Mouse (Mus musculus) kidney, adult 18-20 months (tissue): ENCODE results near the gene Kif1c.

Experiments
- DNase-seq: peaks from one replicate; pipeline ENCODE4 v3.0.0; 2021

Gene Kif1c

DNA sequence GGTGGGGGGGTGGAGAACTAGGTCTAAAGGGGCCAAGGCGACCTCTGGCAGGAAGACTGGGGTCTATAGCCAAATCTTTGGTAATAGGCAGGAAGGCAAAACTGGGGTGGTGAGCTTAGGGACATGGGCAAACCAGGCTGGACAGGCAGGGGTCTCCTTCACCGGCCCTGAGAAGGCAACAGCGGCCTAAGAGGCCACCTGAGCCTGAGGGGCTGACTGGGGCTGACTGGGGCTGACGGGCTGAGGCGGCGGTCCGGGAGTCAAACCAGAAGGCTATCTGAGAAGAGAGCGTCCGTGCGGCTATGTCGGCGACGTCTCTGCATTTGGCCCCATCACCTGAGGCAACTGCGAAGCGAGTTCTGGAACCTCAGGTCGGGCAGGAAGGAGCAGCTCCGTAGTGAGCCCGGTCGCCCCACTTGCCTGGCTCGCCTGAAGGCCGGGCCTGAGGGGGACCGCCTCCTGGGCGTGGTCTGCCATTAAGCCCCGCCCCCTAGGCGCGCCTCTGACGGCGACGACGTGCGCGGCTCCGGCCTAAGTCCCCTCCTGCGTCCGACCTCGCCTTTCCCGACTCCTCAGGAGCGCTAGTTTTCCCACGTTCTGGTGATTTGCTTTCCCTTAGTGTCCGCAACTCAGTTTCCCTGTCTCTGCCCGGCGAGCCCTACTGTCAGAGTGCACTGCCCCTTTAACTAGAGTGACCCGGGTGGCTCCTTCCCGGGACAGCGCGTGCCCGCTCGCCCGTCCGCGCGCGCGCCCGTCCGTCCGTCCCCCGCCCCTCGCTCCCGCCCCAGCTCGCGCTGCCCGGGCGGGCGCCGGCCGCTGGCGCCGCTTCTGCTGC, at the start of gene Kif1c, which contains the start of gene Inca1:
TSS of gene Kif1c (plus strand) at position 827 of the 835 bp plus-strand sequence.
TSS of gene Inca1 (minus strand) at position 434 of the 835 bp plus-strand sequence.
- peak; percentile 98 for DNase-seq

GRCm38 (mm10) chr11:70651391-70651790, 49.0 kb upstream of the Kif1c start:
- DNase-seq = no peak

- no peak for DNase-seq
Measured at GRCm38 (mm10) chr11:70652029-70652883, 48.1 kb upstream of the Kif1c start.

DNA sequence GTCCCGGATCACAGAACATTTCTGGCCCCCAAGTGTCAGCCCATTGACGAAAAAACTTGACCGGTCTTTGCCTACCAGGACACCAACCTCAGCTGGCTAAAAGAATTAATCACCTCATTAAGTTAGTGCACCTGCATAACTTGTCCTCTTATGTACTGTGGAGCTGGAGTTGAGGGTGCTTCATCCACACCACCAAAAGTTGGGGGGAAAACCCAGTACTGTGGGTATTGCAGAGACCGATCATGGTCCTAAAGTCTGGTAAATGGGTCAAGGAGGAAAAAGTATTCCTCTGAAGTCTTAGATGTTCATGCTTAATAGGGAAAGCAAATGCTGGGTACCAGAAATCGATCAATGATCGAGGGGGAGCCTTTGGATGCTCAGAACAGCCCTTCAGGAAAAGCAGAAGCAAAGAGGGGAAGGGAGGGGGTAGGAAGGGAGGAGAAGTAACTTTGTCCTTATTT, 47.4 kb upstream of the Kif1c start:
- DNase-seq = no peak

GRCm38 (mm10) chr11:70653345-70654197, 46.8 kb upstream of the Kif1c start:
- peak; percentile 71 for DNase-seq

DNA sequence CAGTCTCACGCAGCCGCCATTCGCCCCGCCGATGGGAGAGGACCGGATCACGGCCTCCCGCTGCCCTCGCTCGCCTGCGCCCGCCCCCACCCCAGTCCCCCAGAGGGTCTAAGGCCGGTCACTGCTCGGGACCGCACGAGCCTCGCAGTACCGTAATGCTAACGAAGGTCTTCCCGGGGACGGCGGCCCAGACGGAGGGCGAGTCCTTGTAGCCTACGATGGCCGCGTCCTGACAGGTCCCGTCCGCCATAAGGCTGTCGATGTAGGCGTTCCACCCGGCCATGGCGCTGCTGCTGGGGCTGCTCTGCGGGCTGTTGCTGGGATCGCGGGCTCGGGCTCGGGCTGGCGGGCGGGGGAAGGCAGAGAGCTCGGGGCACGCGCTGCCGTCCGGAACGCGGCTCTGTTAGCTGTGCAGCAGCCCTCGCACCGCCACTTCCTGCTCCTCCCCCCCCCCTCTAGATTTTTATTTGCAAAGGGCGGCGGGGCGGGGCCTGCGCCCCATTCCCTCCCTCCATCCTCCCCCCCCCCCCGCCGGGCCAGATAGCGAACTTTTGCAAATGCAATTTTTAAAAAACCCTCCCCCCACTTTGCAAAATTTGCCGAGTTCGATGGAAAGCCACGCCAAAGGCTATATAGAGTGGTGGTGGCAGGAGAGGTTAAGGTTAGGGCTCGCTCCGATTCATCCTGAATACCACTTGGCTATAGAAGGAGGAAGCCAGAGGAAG, 46.0 kb upstream of the Kif1c start, which contains the start of gene Pfn1:
TSS of gene Pfn1 (minus strand) at position 447 of the 725 bp plus-strand sequence.
- DNase-seq = peak; percentile 76

- peak; percentile 85 for DNase-seq
Measured at GRCm38 (mm10) chr11:70654923-70655570, 45.3 kb upstream of the Kif1c start.

- peak; percentile 67 for DNase-seq
Measured at GRCm38 (mm10) chr11:70655571-70656455, 44.5 kb upstream of the Kif1c start.

DNA sequence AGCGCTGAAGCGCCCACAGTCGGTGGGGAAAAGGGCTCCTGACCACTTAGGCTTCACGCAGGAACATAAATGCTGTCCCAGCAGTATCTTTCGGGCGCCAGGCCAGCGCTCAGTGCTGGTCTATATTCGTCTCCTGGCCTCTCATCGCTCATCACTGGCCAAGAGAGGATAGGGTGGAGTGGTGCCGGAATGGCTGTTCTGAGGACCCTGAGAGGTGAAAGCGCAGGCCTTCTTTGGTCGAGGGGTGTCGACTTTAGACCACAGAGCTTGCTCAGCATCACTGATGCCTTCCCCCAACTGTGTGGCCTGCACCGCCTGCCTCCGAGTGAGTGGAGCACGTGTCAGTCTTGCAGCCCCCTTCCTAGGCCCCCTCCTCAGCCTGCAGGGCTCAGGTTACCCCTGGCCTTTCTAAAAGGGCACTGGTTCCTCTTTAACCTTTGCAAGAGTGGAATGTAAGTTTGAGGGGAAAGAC, 43.9 kb upstream of the Kif1c start:
- DNase-seq = peak; percentile 41

GRCm38 (mm10) chr11:70656964-70657363, 43.4 kb upstream of the Kif1c start, which contains the start of gene Eno3:
Eno3 (plus strand) TSS chr11:70657202.
- no peak for DNase-seq

DNA sequence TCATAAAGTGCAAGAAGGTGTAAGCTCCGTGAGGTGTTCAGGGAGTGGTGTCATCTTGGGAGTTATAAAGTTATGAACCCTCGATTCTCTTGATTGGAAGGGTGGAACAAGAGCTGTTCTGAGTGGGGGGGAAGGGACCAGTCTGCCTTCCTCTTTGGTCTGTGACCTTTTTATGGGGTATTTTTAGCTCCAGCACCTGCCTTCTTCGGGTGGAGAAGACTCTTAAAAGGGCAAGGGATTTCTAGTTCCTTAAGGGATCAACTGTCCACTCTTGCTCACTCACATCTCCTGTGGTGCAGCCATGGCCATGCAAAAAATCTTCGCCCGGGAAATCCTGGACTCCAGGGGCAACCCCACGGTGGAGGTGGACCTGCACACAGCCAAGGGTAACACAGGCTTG, 42.8 kb upstream of the Kif1c start:
- DNase-seq = no peak

DNA sequence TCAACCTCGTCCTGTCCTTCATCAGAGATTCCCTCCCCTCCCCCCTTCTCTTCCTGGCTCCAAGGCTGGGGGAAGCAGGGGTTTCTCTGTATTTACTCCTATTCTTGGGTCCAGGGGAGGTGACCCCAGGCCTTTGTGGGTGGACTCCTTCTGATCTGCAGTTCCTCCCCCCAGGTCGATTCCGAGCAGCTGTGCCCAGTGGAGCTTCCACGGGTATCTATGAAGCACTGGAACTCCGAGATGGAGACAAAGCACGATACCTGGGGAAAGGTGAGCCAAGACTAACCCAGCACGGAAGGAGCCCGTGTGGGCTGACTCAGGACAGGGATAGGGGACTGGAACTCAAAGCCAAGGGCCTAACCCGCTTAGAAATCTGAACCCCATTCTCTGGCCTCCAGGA, 42.4 kb upstream of the Kif1c start:
- DNase-seq = no peak

GRCm38 (mm10) chr11:70658521-70658920, 41.8 kb upstream of the Kif1c start:
- DNase-seq = no peak

DNA sequence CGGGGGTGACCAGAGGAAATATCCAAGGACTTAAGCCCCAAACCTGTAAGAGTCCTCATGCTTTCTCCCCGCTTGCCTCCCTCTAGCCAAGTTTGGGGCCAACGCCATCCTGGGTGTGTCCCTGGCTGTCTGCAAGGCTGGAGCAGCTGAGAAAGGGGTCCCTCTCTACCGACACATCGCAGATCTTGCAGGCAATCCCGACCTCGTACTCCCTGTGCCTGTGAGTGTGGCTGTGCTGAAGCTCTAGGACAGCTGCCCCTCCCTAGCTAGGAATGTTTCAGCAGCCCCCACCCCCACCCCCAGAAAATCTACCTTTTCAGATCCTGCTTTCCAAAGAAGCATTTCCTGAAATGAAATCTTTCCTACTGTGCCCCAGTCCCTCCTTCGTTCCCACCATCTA, 41.4 kb upstream of the Kif1c start:
- DNase-seq = no peak

- DNase-seq = no peak
Measured at GRCm38 (mm10) chr11:70660571-70660970, 39.8 kb upstream of the Kif1c start.

DNA sequence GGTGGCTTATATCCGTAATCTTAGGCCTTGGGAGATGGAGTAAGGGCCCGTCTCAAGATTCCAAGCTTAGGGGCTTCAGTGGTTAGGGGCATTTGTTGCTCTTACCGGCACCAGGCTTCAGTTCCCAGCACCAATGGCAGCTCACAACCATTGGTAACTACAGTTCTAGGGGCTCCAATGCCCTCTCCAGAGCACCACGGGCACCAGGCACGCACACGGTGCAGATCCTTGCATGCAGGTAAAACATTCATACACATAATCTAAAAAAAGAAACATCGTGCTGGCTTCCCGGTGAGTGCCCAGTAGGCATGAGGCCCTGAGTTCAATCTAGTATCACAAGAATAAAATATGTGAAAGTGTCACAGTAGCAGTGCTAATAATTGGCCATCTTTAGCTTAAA, 37.2 kb upstream of the Kif1c start:
- no peak for DNase-seq

- DNase-seq = no peak
Measured at GRCm38 (mm10) chr11:70663957-70664356, 36.4 kb upstream of the Kif1c start.

- no peak for DNase-seq
Measured at GRCm38 (mm10) chr11:70664741-70665140, 35.6 kb upstream of the Kif1c start.

GRCm38 (mm10) chr11:70666687-70667086, 33.7 kb upstream of the Kif1c start:
- no peak for DNase-seq
